Mouse (Mus musculus) colon, adult 2 months (tissue): ENCODE measurements around the gene Zfp518a. TPM values are rescaled to one million over a fixed set of nuclear protein-coding genes. Genes with fewer than 3 reads are reported as not detected.

Experiments
- polyA plus RNA-seq: library from polyadenylated mRNA; depleted of rRNA; stranded (reverse); fragments of >200 nt; gene quantifications from 2 replicates; pipeline ENCODE4 v1.2.3, GENCODE M21; 2012; rRNA removed

Gene Zfp518a
- 0.49 and 0.51 TPM in 2 replicates for polyA plus RNA-seq

DNA sequence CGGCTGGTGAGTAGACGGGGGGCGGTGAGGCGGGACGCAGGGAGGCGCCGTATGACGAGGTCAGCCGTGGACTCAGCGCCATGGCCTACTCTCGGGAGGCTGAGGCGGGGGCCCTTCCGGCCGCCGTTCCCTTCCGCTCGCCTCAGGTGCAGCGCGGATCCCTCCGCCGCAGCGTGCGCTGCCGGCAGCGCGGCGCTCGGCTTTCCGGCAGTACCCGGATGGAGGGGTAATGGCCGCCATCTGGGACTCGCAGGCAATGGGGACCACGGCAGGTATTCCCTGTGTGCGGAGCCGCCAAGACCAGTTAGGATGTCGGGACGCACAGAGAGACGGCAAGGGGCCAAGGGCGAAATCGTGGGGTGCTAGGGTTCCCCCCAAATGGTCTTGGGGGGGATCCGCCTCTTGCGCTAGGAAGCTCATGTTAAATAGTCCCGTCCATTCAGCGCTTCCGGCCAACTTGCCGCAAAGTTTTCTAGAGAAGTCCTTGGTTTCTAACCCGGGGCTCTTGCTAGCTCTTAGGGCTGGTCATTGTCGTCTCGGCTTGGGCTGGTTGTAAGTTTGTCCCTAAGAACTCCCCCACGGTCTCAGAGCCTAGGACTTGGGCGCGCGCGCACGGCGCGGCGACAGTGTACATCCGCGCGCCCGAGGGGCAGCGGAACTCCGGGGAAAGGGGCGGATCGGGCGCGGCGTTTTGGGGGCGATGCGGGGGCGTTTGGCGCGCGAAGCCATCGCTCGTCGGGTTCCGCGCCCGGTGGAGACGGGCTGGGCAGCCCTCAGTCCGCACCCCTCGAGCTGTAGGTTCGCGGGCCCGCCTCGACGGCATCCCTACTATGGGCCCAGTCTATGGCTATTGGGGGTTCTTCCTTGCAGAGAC is at the start of gene Zfp518a:
Gene Zfp518a, plus strand, starts transcription at position 187 of the 874 bp plus-strand sequence.

Other genes starting within 250 kb of the Zfp518a start
- not detected in 2 replicates for gene Cc2d2b, start 146.0 kb upstream of the Zfp518a start, polyA plus RNA-seq
- 4.4 and 6.0 TPM in 2 replicates for gene Ccnj, start 63.4 kb upstream of the Zfp518a start, polyA plus RNA-seq
- gene Blnk, start 99.8 kb downstream of the Zfp518a start, polyA plus RNA-seq: 37.3 and 38.2 TPM in 2 replicates
- gene Dntt, start 134.6 kb downstream of the Zfp518a start, polyA plus RNA-seq: not detected in 2 replicates
- not detected in 2 replicates for gene Opalin, start 182.4 kb downstream of the Zfp518a start, polyA plus RNA-seq